Comparison of ENCODE assay signal across 8 mouse cellular contexts in the genomic region with DNA sequence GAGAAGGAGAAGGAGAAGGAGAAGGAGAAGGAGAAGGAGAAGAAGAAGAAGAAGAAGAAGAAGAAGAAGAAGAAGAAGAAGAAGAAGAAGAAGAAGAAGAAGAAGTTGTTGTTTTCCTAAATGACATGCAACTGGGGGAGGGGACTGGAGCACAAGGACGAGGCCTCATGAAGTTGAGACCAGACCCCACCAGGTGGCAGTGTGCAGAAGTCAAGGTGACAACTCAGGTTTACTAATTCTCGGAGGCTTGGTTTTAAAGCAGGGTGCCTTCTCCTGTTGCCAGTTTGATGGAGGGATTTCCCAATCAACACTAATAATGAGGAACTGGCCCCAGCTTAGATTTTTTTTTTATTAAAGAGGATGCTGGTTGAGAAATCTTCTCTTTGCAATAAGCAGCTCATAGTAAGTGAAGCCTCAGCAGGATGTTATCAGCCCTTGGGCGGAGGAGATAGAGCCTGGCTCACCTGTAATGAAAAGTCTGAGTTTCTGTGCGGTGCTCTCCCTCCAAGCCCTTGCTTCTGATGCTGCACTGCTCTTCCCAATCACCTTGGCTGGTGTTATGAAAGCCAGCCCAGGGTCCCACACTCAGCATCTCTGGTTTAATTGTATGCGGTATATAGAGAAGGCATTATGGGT.
DNase-seq lines count a peak whose midpoint lies in the region; ATAC-seq and TF ChIP-seq lines count a peak whose summit lies in the region.
"Had no signal": no experiment of that assay in that cellular context is flagged by ENCODE, and none has a peak within 500 bp of the region (broad histone marks: within the 10 kb centered on the region; RNA-seq: fewer than 3 reads in every experiment).

No protein-coding gene starts in this region.

- no peak for ATAC-seq in liver, embryonic 11.5 days (replicated peaks; ENCODE audit: low FRiP score)
- ATAC-seq in limb, embryonic 14.5 days (ENCODE audit: low FRiP score, low read depth), result no peak

- H3K79me2 ChIP-seq in liver, adult 2 months (ENCODE audit: control insufficient read depth, insufficient read depth, low read length), result no peaks in the 10 kb centered on the region

- no peaks in the 10 kb centered on the region for H3K36me3 ChIP-seq in liver, adult 2 months (ENCODE audit: control insufficient read depth, insufficient read depth, low read length)
- no peaks in the 10 kb centered on the region for H3K36me3 ChIP-seq in liver, embryonic 11.5 days (ENCODE audit: control insufficient read depth, insufficient read depth, low read length)
- H3K36me3 ChIP-seq in limb, embryonic 14.5 days (ENCODE audit: control insufficient read depth, insufficient read depth, low read length), result no peaks in the 10 kb centered on the region

- peak; percentile 66 for DNase-seq in liver, adult 2 months (ENCODE audit: extremely low read depth, low read depth, low spot score)
- DNase-seq in liver, embryonic 11.5 days (ENCODE audit: low spot score), result no peak
- DNase-seq in NIH3T3 (ENCODE audit: low read depth), result peak; percentile 24
- DNase-seq in brain, adult 2 months (ENCODE audit: low read depth, low spot score), result peak; percentile 82
- DNase-seq in gastrocnemius, adult 18-20 months (ENCODE audit: low spot score), result peak; percentile 70
- DNase-seq in limb, embryonic 14.5 days (ENCODE audit: low spot score), result peak; percentile 38
- DNase-seq in skeletal muscle tissue, adult 2 months (ENCODE audit: low read depth, low spot score), result peak; percentile 52

- H3K9ac ChIP-seq in liver, adult 2 months (ENCODE audit: low read depth, low read length), result no peak overlapping the region
- H3K9ac ChIP-seq in liver, embryonic 11.5 days (ENCODE audit: low read depth, low read length), result no peak overlapping the region
- no peak overlapping the region for H3K9ac ChIP-seq in limb, embryonic 14.5 days (ENCODE audit: low read depth, low read length, severe bottlenecking)

- TF ChIP-seq CTCF in liver, adult 2 months (IDR thresholded peaks at IDR 0.05; ENCODE audit: low read depth, low read length), result peak; percentile 72

- no peak overlapping the region for H3K4me2 ChIP-seq in liver, embryonic 11.5 days
- no peak overlapping the region for H3K4me2 ChIP-seq in limb, embryonic 14.5 days (replicated peaks; ENCODE audit: low read depth, low read length, severe bottlenecking)

- 38% methylated on average over 5 of the region's 5 CpGs for WGBS in liver, adult 2 months
- 49% methylated on average over 5 of the region's 5 CpGs for WGBS in liver, embryonic 11.5 days
- whole genome bisulfite sequencing in limb, embryonic 14.5 days, result 52% methylated on average over 5 of the region's 5 CpGs

- no peaks in the 10 kb centered on the region for H3K9me3 ChIP-seq in liver, embryonic 11.5 days (ENCODE audit: control insufficient read depth, low read length)
- no peaks in the 10 kb centered on the region for H3K9me3 ChIP-seq in limb, embryonic 14.5 days (ENCODE audit: control insufficient read depth, low read length)
- H3K9me3 ChIP-seq: megakaryocyte, embryonic 14.5 days had no signal

- H3K4me1 ChIP-seq in liver, adult 2 months (ENCODE audit: control insufficient read depth, insufficient read depth, low read length), result peaks cover 8% of the 10 kb centered on the region
- no peaks in the 10 kb centered on the region for H3K4me1 ChIP-seq in liver, embryonic 11.5 days (replicated peaks; ENCODE audit: control insufficient read depth, insufficient read depth, low read length)
- H3K4me1 ChIP-seq in limb, embryonic 14.5 days (ENCODE audit: control insufficient read depth, insufficient read depth, low read length), result no peaks in the 10 kb centered on the region
- H3K4me1 ChIP-seq: megakaryocyte, embryonic 14.5 days had no signal

- no peaks in the 10 kb centered on the region for H3K27me3 ChIP-seq in liver, adult 2 months (ENCODE audit: control insufficient read depth, insufficient read depth, low read length)
- H3K27me3 ChIP-seq in liver, embryonic 11.5 days (replicated peaks; ENCODE audit: control insufficient read depth, insufficient read depth, low read length), result no peaks in the 10 kb centered on the region
- no peaks in the 10 kb centered on the region for H3K27me3 ChIP-seq in limb, embryonic 14.5 days (ENCODE audit: control insufficient read depth, insufficient read depth, low read length)
- H3K27me3 ChIP-seq: megakaryocyte, embryonic 14.5 days had no signal

- no peak for TF ChIP-seq POLR2A in liver, adult 2 months (IDR thresholded peaks at IDR 0.05; ENCODE audit: extremely low read depth, insufficient read depth, low read length)
- no peak for TF ChIP-seq POLR2A in limb, embryonic 14.5 days (IDR thresholded peaks at IDR 0.05; ENCODE audit: borderline replicate concordance, extremely low read depth, insufficient read depth, insufficient read length)

- H3K4me3 ChIP-seq in liver, adult 2 months (ENCODE audit: insufficient read depth, low read depth, low read length), result no peak overlapping the region
- H3K4me3 ChIP-seq in liver, embryonic 11.5 days (ENCODE audit: low read depth, low read length), result no peak overlapping the region
- H3K4me3 ChIP-seq in limb, embryonic 14.5 days (replicated peaks; ENCODE audit: low read length), result no peak overlapping the region
- H3K4me3 ChIP-seq: megakaryocyte, embryonic 14.5 days had no signal

- no peak overlapping the region for H3K27ac ChIP-seq in liver, adult 2 months (replicated peaks; ENCODE audit: insufficient read depth, low read depth, low read length)
- H3K27ac ChIP-seq in liver, embryonic 11.5 days (ENCODE audit: low read depth, low read length), result no peak overlapping the region
- H3K27ac ChIP-seq in limb, embryonic 14.5 days (replicated peaks; ENCODE audit: low read depth, low read length), result no peak overlapping the region
